Mouse (Mus musculus) C2C12 (cell line): ENCODE measurements around the gene Ngly1.

Experiments used
- CEBPB ChIP-seq: IDR thresholded peaks from one replicate; pipeline ENCODE4 v1.6.1; 2011; ENCODE audit warnings: low read depth, mild to moderate bottlenecking, control low read depth, moderate library complexity
- CTCF ChIP-seq: IDR thresholded peaks from one replicate; pipeline ENCODE4 v1.5.1; 2011; ENCODE audit not compliant: control insufficient read depth, insufficient read depth, insufficient read length
- MYOG ChIP-seq: IDR thresholded peaks from one replicate; pipeline ENCODE4 v1.6.1; 2011; ENCODE audit not compliant: control insufficient read depth, insufficient read length; ENCODE audit errors: extremely low read depth
- USF1 ChIP-seq: IDR thresholded peaks from one replicate; pipeline ENCODE4 v1.6.1; 2011; ENCODE audit warnings: low read depth, mild to moderate bottlenecking, control low read depth, moderate library complexity

GRCm38 (mm10) chr14:16302688-16303087 is 53.6 kb downstream of the Ngly1 start:
- no peak for TF ChIP-seq MYOG
- no peak for TF ChIP-seq CEBPB
- no peak for TF ChIP-seq CTCF
- TF ChIP-seq USF1: no peak
